Mouse (Mus musculus) heart, postnatal 36 days (tissue): ENCODE results near the gene Tmem150c. TPM values are rescaled to one million over a fixed set of nuclear protein-coding genes. Genes with fewer than 3 reads are reported as not detected.

ENCODE experiments used
- DNase-seq, 2 experiments: peaks; one replicate each; pipeline ENCODE4 v3.0.0; 2021 to 2022
- intact Hi-C: fragments of 180-260 bp; cut with DNase I; formaldehyde crosslinking; loops from one replicate; pipeline ENCODE4 v1.15.1; 2025
- total RNA-seq, 2 experiments: library from RNA; stranded (reverse); gene quantifications; 2 replicates each; pipeline ENCODE4 v1.2.3; 2021

Tmem150c gene
- total RNA-seq, 2 experiments from 2014 or later: 3.3 to 9.5 TPM

GRCm38 (mm10) chr5:100108866-100109265 lies 50.7 kb downstream of the Tmem150c start:
- DNase-seq: peak in 1 of 2 experiments; percentile 5
- intact Hi-C loops: no loop called here

GRCm38 (mm10) chr5:100102395-100102794 lies 57.2 kb downstream of the Tmem150c start:
- intact Hi-C loops: no loop called here
- DNase-seq: no peak

GRCm38 (mm10) chr5:100097967-100098366 lies 61.6 kb downstream of the Tmem150c start:
- intact Hi-C loops: no loop called here

GRCm38 (mm10) chr5:100096955-100097354 lies 62.7 kb downstream of the Tmem150c start:
- intact Hi-C loops: no loop called here
- no peak for DNase-seq

More at GRCm38 (mm10) chr5:100097967-100098366, 61.6 kb downstream of the Tmem150c start:
- DNase-seq: no peak

GRCm38 (mm10) chr5:100091602-100092001 lies 68.0 kb downstream of the Tmem150c start:
- intact Hi-C loops: no loop called here
- DNase-seq: no peak

GRCm38 (mm10) chr5:100091263-100091594 lies 68.4 kb downstream of the Tmem150c start:
- intact Hi-C loops: no loop called here

GRCm38 (mm10) chr5:100090515-100091262 lies 68.9 kb downstream of the Tmem150c start:
- intact Hi-C loops: no loop called here
- DNase-seq: no peak

More at GRCm38 (mm10) chr5:100091263-100091594, 68.4 kb downstream of the Tmem150c start:
- DNase-seq: no peak

GRCm38 (mm10) chr5:100085097-100085496 lies 74.5 kb downstream of the Tmem150c start:
- no peak for DNase-seq
- intact Hi-C loops: no loop called here

GRCm38 (mm10) chr5:100083953-100084562 lies 75.5 kb downstream of the Tmem150c start:
- intact Hi-C loops: no loop called here
- DNase-seq: no peak

GRCm38 (mm10) chr5:100082006-100082405 lies 77.6 kb downstream of the Tmem150c start:
- DNase-seq: no peak
- intact Hi-C loops: no loop called here

- intact Hi-C loops: no loop called here
- DNase-seq: no peak
Measured at GRCm38 (mm10) chr5:100079931-100080275, 79.7 kb downstream of the Tmem150c start.

- DNase-seq: peak in 1 of 2 experiments; percentile 11
- intact Hi-C loops: no loop called here
Measured at GRCm38 (mm10) chr5:100079040-100079930, 80.3 kb downstream of the Tmem150c start.

GRCm38 (mm10) chr5:100074571-100074970 lies 85.0 kb downstream of the Tmem150c start:
- intact Hi-C loops: loop anchor here (5.0 kb wide), 1 partner anchor 93 kb away; no protein-coding TSS in a partner anchor
- no peak for DNase-seq

GRCm38 (mm10) chr5:100072557-100072956 lies 87.1 kb downstream of the Tmem150c start:
- intact Hi-C loops: loop anchor here (5.0 kb wide), 1 partner anchor 95 kb away; no protein-coding TSS in a partner anchor
- DNase-seq: no peak

- intact Hi-C loops: loop anchor here (2.0 to 5.0 kb wide), 2 partner anchors 96 to 251 kb away; no protein-coding TSS in a partner anchor
- no peak for DNase-seq
Measured at GRCm38 (mm10) chr5:100071541-100071940, 88.1 kb downstream of the Tmem150c start.

- intact Hi-C loops: loop anchor here (1.0 to 5.0 kb wide), 3 partner anchors 97 to 253 kb away; no protein-coding TSS in a partner anchor
- peak; percentile 83 to 92 for DNase-seq
Measured at GRCm38 (mm10) chr5:100070255-100070654, 89.4 kb downstream of the Tmem150c start.

GRCm38 (mm10) chr5:100069526-100069925 lies 90.1 kb downstream of the Tmem150c start:
- intact Hi-C loops: no loop called here
- no peak for DNase-seq

- intact Hi-C loops: no loop called here
- DNase-seq: no peak
Measured at GRCm38 (mm10) chr5:100067579-100067978, 92.0 kb downstream of the Tmem150c start.

- intact Hi-C loops: no loop called here
- no peak for DNase-seq
Measured at GRCm38 (mm10) chr5:100060876-100061275, 98.7 kb downstream of the Tmem150c start.

- DNase-seq: no peak
- intact Hi-C loops: no loop called here
Measured at GRCm38 (mm10) chr5:100059326-100059725, 100.3 kb downstream of the Tmem150c start.

GRCm38 (mm10) chr5:100058729-100059128 lies 100.9 kb downstream of the Tmem150c start:
- intact Hi-C loops: no loop called here
- DNase-seq: no peak
